Mouse (Mus musculus): ENCODE measurements around the gene Hist2h3c2. TPM values are rescaled to one million over a fixed set of nuclear protein-coding genes. Genes with fewer than 3 reads are reported as not detected.
"Not testable (repeated sequence)": the region's sequence is repeated elsewhere in the genome, so short reads cannot be mapped to it uniquely, and the experiment has no call there.

Hist2h3c2 gene
- polyA plus RNA-seq, 1 experiment = 18.0 TPM

GRCm38 (mm10) chr3:96247356-96248140 is 8.6 kb upstream of the Hist2h3c2 start:
- H3K4me1 ChIP-seq (ENCODE audit: control insufficient read depth, insufficient read depth, low read length) = no peaks in the 10 kb centered on the region; the same call in 1 of the 2 replicates

GRCm38 (mm10) chr3:96246427-96246856 is 7.5 kb upstream of the Hist2h3c2 start, which contains the start of gene Hist2h3c1:
TSS of gene Hist2h3c1 (plus strand) at chr3:96246685.
- H3K4me3 ChIP-seq (ENCODE audit: control insufficient read depth, low read depth, low read length) = peak within 1 kb of the TSS; percentile 84
- not testable (repeated sequence) for H3K36me3 ChIP-seq (ENCODE audit: control insufficient read depth, insufficient read depth, low read length); H3K4me1 ChIP-seq (ENCODE audit: control insufficient read depth, insufficient read depth, low read length); H3K27me3 ChIP-seq (ENCODE audit: control insufficient read depth, insufficient read depth, low read length)
- peak within 1 kb of the TSS; percentile 85 for H3K27ac ChIP-seq (ENCODE audit: control insufficient read depth, insufficient read depth, low read depth, low read length)

More at GRCm38 (mm10) chr3:96247356-96248140, 8.6 kb upstream of the Hist2h3c2 start:
- H3K27ac ChIP-seq (ENCODE audit: control insufficient read depth, insufficient read depth, low read depth, low read length) = no peak overlapping the region
- no peak for TF ChIP-seq POLR2A (IDR thresholded peaks at IDR 0.05; ENCODE audit: control insufficient read depth, low read depth, low read length)
- H3K4me3 ChIP-seq (ENCODE audit: control insufficient read depth, low read depth, low read length) = peak overlapping the region; percentile 74
- H3K27me3 ChIP-seq (ENCODE audit: control insufficient read depth, insufficient read depth, low read length) = no peaks in the 10 kb centered on the region
- no peaks in the 10 kb centered on the region for H3K36me3 ChIP-seq (ENCODE audit: control insufficient read depth, insufficient read depth, low read length)

- not testable (repeated sequence) for H3K4me1 ChIP-seq (ENCODE audit: control insufficient read depth, insufficient read depth, low read length); H3K36me3 ChIP-seq (ENCODE audit: control insufficient read depth, insufficient read depth, low read length); H3K27me3 ChIP-seq (ENCODE audit: control insufficient read depth, insufficient read depth, low read length)
- Histone ChIP-seq H3K27ac (ENCODE audit: control insufficient read depth, insufficient read depth, low read depth, low read length) (peak overlapping the region; percentile 85), H3K4me3 (ENCODE audit: control insufficient read depth, low read depth, low read length) (peak overlapping the region; percentile 84)
Measured at GRCm38 (mm10) chr3:96246018-96246417, 7.1 kb upstream of the Hist2h3c2 start.

- H3K4me1 ChIP-seq (ENCODE audit: control insufficient read depth, insufficient read depth, low read length) = not testable (repeated sequence)
- H3K27ac ChIP-seq (ENCODE audit: control insufficient read depth, insufficient read depth, low read depth, low read length) = peak within 1 kb of the TSS; percentile 100
Measured at GRCm38 (mm10) chr3:96245003-96245886, 6.3 kb upstream of the Hist2h3c2 start, which contains the start of gene Hist2h2aa1. TSS of gene Hist2h2aa1 (plus strand) at chr3:96245497.

GRCm38 (mm10) chr3:96243921-96244572 is 5.1 kb upstream of the Hist2h3c2 start:
- Histone ChIP-seq H3K27ac (ENCODE audit: control insufficient read depth, insufficient read depth, low read depth, low read length) (peak overlapping the region; percentile 5), H3K4me1 (ENCODE audit: control insufficient read depth, insufficient read depth, low read length) (peaks cover 2% of the 10 kb centered on the region), H3K36me3 (ENCODE audit: control insufficient read depth, insufficient read depth, low read length) (no peaks in the 10 kb centered on the region), H3K4me3 (ENCODE audit: control insufficient read depth, low read depth, low read length) (peak overlapping the region; percentile 73), H3K27me3 (ENCODE audit: control insufficient read depth, insufficient read depth, low read length) (no peaks in the 10 kb centered on the region)
- no peak for TF ChIP-seq POLR2A (IDR thresholded peaks at IDR 0.05; ENCODE audit: control insufficient read depth, low read depth, low read length)
- TF ChIP-seq CTCF (IDR thresholded peaks at IDR 0.05; ENCODE audit: control insufficient read depth, insufficient read depth, insufficient replicate concordance, low read depth, low read length) = no peak

More at GRCm38 (mm10) chr3:96245003-96245886, 6.3 kb upstream of the Hist2h3c2 start, which contains the start of gene Hist2h2aa1:
- H3K27me3 ChIP-seq (ENCODE audit: control insufficient read depth, insufficient read depth, low read length); H3K36me3 ChIP-seq (ENCODE audit: control insufficient read depth, insufficient read depth, low read length): not testable (repeated sequence)
- 0 out of 2 replicates have a peak, but pooled peaks have one; percentile 1 for TF ChIP-seq CTCF (IDR thresholded peaks at IDR 0.05; ENCODE audit: control insufficient read depth, insufficient read depth, insufficient replicate concordance, low read depth, low read length)
- TF ChIP-seq POLR2A (IDR thresholded peaks at IDR 0.05; ENCODE audit: control insufficient read depth, low read depth, low read length) = peak; percentile 57; the same call in 1 of the 2 replicates
- H3K4me3 ChIP-seq (ENCODE audit: control insufficient read depth, low read depth, low read length) = peak within 1 kb of the TSS; percentile 100

GRCm38 (mm10) chr3:96240799-96241197 is 1.9 kb upstream of the Hist2h3c2 start:
- peak overlapping the region; percentile 84 for H3K27ac ChIP-seq (ENCODE audit: control insufficient read depth, insufficient read depth, low read depth, low read length)
- no peak for TF ChIP-seq POLR2A (IDR thresholded peaks at IDR 0.05; ENCODE audit: control insufficient read depth, low read depth, low read length)
- peaks cover 5% of the 10 kb centered on the region; the same call in 1 of the 2 replicates for H3K4me1 ChIP-seq (ENCODE audit: control insufficient read depth, insufficient read depth, low read length)

More at GRCm38 (mm10) chr3:96240799-96241197, 1.9 kb upstream of the Hist2h3c2 start:
- H3K36me3 ChIP-seq (ENCODE audit: control insufficient read depth, insufficient read depth, low read length) = no peaks in the 10 kb centered on the region
- no peaks in the 10 kb centered on the region for H3K27me3 ChIP-seq (ENCODE audit: control insufficient read depth, insufficient read depth, low read length)
- peak overlapping the region; percentile 74; the same call in 1 of the 2 replicates for H3K4me3 ChIP-seq (ENCODE audit: control insufficient read depth, low read depth, low read length)
